9 mouse cellular contexts compared by ENCODE assay signal in genomic region chr10:84357997-84358737, GRCm38 (mm10).
A peak's percentile ranks its signal among the peaks of the same experiment; 100 is the strongest.
DNase-seq lines count a peak whose midpoint lies in the region; ATAC-seq lines count a peak whose summit lies in the region.
"Had no signal": no experiment of that assay in that cellular context is flagged by ENCODE, and none has a peak within 500 bp of the region (broad histone marks: within the 10 kb centered on the region; RNA-seq: fewer than 3 reads in every experiment).

No protein-coding gene starts in this region.

- intact Hi-C loops in left cerebral cortex, postnatal 25 days (cut with DNase I): loop anchor here (1.0 to 5.0 kb wide), 6 partner anchors 14 to 301 kb away; no protein-coding TSS in a partner anchor

- no peaks in the 10 kb centered on the region for H3K9me3 ChIP-seq in heart, embryonic 11.5 days (replicated peaks; ENCODE audit: control insufficient read depth, low read length)
- H3K9me3 ChIP-seq in heart, embryonic 10.5 days: no peaks in the 10 kb centered on the region
- H3K9me3 ChIP-seq: limb, embryonic 13.5 days had no signal

- H3K4me2 ChIP-seq in heart, embryonic 11.5 days: no peak overlapping the region
- H3K4me2 ChIP-seq: limb, embryonic 13.5 days had no signal

- WGBS in heart, embryonic 11.5 days (ENCODE audit: insufficient replicate concordance): 66% methylated on average over 4 of the region's 4 CpGs
- WGBS in heart, embryonic 10.5 days: 63% methylated on average over 4 of the region's 4 CpGs

- H3K4me1 ChIP-seq in heart, embryonic 11.5 days (ENCODE audit: control insufficient read depth, insufficient read depth, low read length): no peaks in the 10 kb centered on the region
- no peaks in the 10 kb centered on the region for H3K4me1 ChIP-seq in heart, embryonic 10.5 days
- H3K4me1 ChIP-seq: limb, embryonic 13.5 days had no signal

- no peak overlapping the region for H3K4me3 ChIP-seq in heart, embryonic 11.5 days (ENCODE audit: low read depth, low read length)
- no peak overlapping the region for H3K4me3 ChIP-seq in heart, embryonic 10.5 days
- H3K4me3 ChIP-seq: limb, embryonic 13.5 days had no signal

- no peaks in the 10 kb centered on the region for H3K27me3 ChIP-seq in heart, embryonic 11.5 days (ENCODE audit: control insufficient read depth, insufficient read depth, low read length)
- no peaks in the 10 kb centered on the region for H3K27me3 ChIP-seq in heart, embryonic 10.5 days (ENCODE audit: insufficient read depth, poor library complexity, severe bottlenecking)
- H3K27me3 ChIP-seq: limb, embryonic 13.5 days had no signal

- no peak for ATAC-seq in heart, embryonic 11.5 days (replicated peaks; ENCODE audit: insufficient number of reproducible peaks, low FRiP score, low TSS enrichment)

- H3K27ac ChIP-seq in heart, embryonic 11.5 days (ENCODE audit: low read depth, low read length): no peak overlapping the region
- no peak overlapping the region for H3K27ac ChIP-seq in heart, embryonic 10.5 days
- H3K27ac ChIP-seq: limb, embryonic 13.5 days had no signal

- DNase-seq in 416B (ENCODE audit: low read depth): peak; percentile 52
- peak; percentile 96 for DNase-seq in cerebellum, adult 18-20 months
- DNase-seq in frontal cortex, postnatal 36 days (ENCODE audit: low spot score in 2 of 2): peak; percentile 84 to 92
- peak; percentile 84 to 98 for DNase-seq in left cerebral cortex, postnatal 25 days (ENCODE audit: low spot score in 2 of 2)
- no peak for DNase-seq in spleen, adult 12 weeks (ENCODE audit: low spot score)
- DNase-seq in heart, embryonic 10.5 days (ENCODE audit: low spot score): no peak
- no peak for DNase-seq in kidney, adult 11 months

- no peak overlapping the region for H3K9ac ChIP-seq in heart, embryonic 11.5 days (ENCODE audit: low read depth, low read length)
- H3K9ac ChIP-seq: limb, embryonic 13.5 days had no signal

- H3K36me3 ChIP-seq in heart, embryonic 11.5 days (ENCODE audit: control insufficient read depth, insufficient read depth, low read length): no peaks in the 10 kb centered on the region
- no peaks in the 10 kb centered on the region for H3K36me3 ChIP-seq in heart, embryonic 10.5 days
- H3K36me3 ChIP-seq: limb, embryonic 13.5 days had no signal

Comparison
In these comparisons a context has a peak if more than half of its experiments do, and no peak if none do; other contexts are left out.
1. DNase-seq: peak in 416B (single experiment), cerebellum, adult 18-20 months (2 of 2), frontal cortex, postnatal 36 days (2 of 2) and left cerebral cortex, postnatal 25 days (2 of 2); none in spleen, adult 12 weeks (single experiment), heart, embryonic 10.5 days (single experiment) and kidney, adult 11 months (single experiment).